Mouse (Mus musculus): ENCODE measurements at regions not wholly inside any gene's neighbourhood (a gene's known extent, or its start where the extent isn't known, plus 50 kb on each side); places are given as distances from the start of the nearest gene placed in this dataset.

DNA sequence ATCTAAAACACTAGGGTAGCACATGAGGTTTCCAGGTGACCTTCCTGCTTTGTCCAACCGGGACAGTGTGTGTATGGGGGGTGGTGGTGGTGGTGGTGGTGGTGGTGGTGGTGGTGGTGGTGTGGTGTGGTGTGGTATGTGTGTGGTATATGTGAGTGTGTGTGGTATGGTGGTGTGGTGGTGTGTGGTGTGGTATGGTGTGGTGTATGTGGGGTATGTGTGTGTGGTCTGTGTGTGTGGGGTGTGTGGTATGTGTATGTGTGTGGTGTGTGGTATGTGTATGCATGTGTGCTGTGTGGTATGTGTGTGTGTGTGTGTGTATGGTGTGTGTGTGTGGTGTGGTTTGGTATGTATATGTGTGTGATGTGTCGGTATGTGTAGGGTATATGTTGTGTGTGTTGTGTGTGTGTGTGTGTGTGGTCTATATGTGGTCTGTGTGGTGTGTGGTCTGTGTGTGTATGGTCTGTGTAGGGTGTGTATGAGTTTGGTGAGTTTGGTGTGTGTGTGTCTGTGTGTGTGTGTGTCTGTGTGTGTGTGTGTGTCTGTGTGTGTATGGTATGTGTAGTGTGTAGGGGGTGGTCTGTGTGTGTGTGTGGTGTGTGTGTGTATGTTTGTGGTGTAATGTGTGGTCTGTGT is 556.7 kb downstream of the Bnc2 start:
- H3K4me1 ChIP-seq (replicated peaks; ENCODE audit: control insufficient read depth, insufficient read depth, low read length): no peaks in the 10 kb centered on the region
- no peak overlapping the region for H3K4me2 ChIP-seq
- H3K27me3 ChIP-seq (replicated peaks; ENCODE audit: control insufficient read depth, insufficient read depth, low read length): no peaks in the 10 kb centered on the region
- no peak overlapping the region for H3K4me3 ChIP-seq (ENCODE audit: low read depth, low read length)
- no peak for ATAC-seq (replicated peaks; ENCODE audit: low FRiP score)
- H3K9me3 ChIP-seq (ENCODE audit: control insufficient read depth, low read length): no peaks in the 10 kb centered on the region
- no peak for DNase-seq (ENCODE audit: low spot score)
- no peaks in the 10 kb centered on the region for H3K36me3 ChIP-seq (ENCODE audit: control insufficient read depth, insufficient read depth, low read length)
- no peak overlapping the region for H3K9ac ChIP-seq (ENCODE audit: low read depth, low read length)
- 76% methylated on average over 2 of the region's 2 CpGs for WGBS
- H3K27ac ChIP-seq (ENCODE audit: low read depth, low read length): no peak overlapping the region

DNA sequence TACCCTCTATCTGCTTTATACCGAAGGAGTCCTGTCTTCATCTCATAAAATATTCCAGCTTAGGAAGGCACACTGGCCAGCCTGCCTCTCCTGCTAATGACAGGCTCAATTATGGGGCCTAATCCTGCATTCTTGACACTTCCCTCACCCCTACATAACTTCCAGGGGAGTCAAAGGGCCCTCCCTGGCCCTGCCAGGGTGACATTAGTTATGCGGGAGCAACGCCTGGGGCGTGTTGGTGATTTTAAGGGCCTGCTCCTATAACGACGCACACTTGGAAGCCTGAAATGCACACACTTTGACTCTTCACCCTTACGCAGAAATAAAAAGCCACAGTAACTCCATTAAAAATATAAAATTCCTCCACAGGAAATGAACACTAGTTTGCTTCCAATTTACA is 555.5 kb downstream of the Bnc2 start:
- H3K9me3 ChIP-seq (ENCODE audit: control insufficient read depth, low read length): no peaks in the 10 kb centered on the region
- no peak overlapping the region for H3K4me2 ChIP-seq
- H3K27ac ChIP-seq (ENCODE audit: low read depth, low read length): no peak overlapping the region
- no peak for ATAC-seq (replicated peaks; ENCODE audit: low FRiP score)
- 51% methylated on average over 7 of the region's 7 CpGs for WGBS
- H3K9ac ChIP-seq (ENCODE audit: low read depth, low read length): no peak overlapping the region
- DNase-seq (ENCODE audit: low spot score): no peak
- H3K4me3 ChIP-seq (ENCODE audit: low read depth, low read length): no peak overlapping the region
- no peaks in the 10 kb centered on the region for H3K36me3 ChIP-seq (ENCODE audit: control insufficient read depth, insufficient read depth, low read length)
- no peaks in the 10 kb centered on the region for H3K4me1 ChIP-seq (replicated peaks; ENCODE audit: control insufficient read depth, insufficient read depth, low read length)
- no peaks in the 10 kb centered on the region for H3K27me3 ChIP-seq (replicated peaks; ENCODE audit: control insufficient read depth, insufficient read depth, low read length)

DNA sequence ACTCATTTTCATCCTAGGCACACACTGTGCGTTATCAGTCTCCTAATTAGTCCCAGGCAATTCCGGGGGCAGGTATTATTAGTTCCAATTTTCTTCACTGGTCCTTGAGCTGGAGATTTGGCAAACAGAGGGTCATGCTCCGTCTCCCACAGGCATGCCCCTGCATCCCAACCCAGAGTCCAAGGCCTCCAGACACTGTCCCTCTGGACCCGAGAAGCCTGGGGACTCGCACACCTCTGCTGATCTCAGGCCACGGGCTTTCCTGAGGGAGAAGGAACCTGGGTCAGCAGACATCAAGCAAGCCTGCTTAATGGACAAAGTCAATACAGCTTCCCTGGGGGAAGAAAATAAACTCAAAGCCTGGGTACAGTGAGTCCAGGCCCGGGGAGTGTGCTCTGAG is 554.7 kb downstream of the Bnc2 start:
- H3K4me1 ChIP-seq (replicated peaks; ENCODE audit: control insufficient read depth, insufficient read depth, low read length): no peaks in the 10 kb centered on the region
- no peak overlapping the region for H3K4me2 ChIP-seq
- H3K27me3 ChIP-seq (replicated peaks; ENCODE audit: control insufficient read depth, insufficient read depth, low read length): no peaks in the 10 kb centered on the region
- H3K9me3 ChIP-seq (ENCODE audit: control insufficient read depth, low read length): no peaks in the 10 kb centered on the region
- WGBS: 67% methylated on average over 7 of the region's 7 CpGs
- H3K4me3 ChIP-seq (ENCODE audit: low read depth, low read length): no peak overlapping the region
- DNase-seq (ENCODE audit: low spot score) (no peak), ATAC-seq (replicated peaks; ENCODE audit: low FRiP score) (no peak)
- H3K9ac ChIP-seq (ENCODE audit: low read depth, low read length): no peak overlapping the region
- no peaks in the 10 kb centered on the region for H3K36me3 ChIP-seq (ENCODE audit: control insufficient read depth, insufficient read depth, low read length)
- no peak overlapping the region for H3K27ac ChIP-seq (ENCODE audit: low read depth, low read length)

DNA sequence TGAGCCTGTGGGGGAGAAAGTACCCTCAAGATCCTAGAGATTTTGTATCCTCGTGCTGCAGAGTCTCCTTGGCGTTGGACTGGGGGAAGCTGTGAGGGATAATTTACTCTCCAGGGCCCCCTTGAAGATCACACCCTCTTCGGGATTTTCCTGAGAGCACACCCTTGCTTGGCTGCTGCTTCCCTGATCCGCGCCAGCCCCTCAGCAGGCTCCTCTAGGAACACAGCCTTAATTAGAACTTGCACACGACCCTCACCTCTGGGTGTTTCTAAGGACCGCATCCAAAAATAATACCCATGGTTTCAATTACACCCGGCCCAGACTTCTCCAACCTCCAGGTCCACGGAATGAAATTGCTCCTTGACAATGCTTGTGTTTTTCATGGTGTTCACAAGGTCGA is 553.6 kb downstream of the Bnc2 start:
- H3K27me3 ChIP-seq (replicated peaks; ENCODE audit: control insufficient read depth, insufficient read depth, low read length): no peaks in the 10 kb centered on the region
- H3K4me2 ChIP-seq: no peak overlapping the region
- H3K4me1 ChIP-seq (replicated peaks; ENCODE audit: control insufficient read depth, insufficient read depth, low read length): no peaks in the 10 kb centered on the region
- no peak overlapping the region for H3K27ac ChIP-seq (ENCODE audit: low read depth, low read length)
- H3K9ac ChIP-seq (ENCODE audit: low read depth, low read length): no peak overlapping the region
- no peak for DNase-seq (ENCODE audit: low spot score)
- H3K36me3 ChIP-seq (ENCODE audit: control insufficient read depth, insufficient read depth, low read length): no peaks in the 10 kb centered on the region
- H3K9me3 ChIP-seq (ENCODE audit: control insufficient read depth, low read length): no peaks in the 10 kb centered on the region
- no peak for ATAC-seq (replicated peaks; ENCODE audit: low FRiP score)
- H3K4me3 ChIP-seq (ENCODE audit: low read depth, low read length): no peak overlapping the region
- WGBS: 66% methylated on average over 10 of the region's 10 CpGs

DNA sequence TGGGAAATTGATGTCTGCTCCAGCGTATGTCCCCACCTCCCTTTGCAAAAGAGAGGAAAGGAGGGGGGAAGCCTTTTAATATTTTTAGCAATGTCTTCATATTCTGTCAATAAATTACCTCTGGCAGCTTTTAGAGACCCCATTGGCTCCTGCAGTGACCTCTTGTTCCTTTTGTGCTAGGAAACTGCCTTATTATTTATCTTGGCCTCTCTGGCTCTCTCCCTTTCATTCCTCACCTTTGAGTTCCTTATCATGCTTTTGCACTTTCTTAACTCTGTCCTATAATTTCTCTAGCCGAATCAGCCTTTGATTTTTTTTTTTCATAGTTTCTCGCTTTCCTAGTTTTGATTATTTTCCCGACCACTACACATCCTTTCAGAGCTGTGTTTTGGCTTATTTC is 548.7 kb downstream of the Bnc2 start:
- Histone ChIP-seq H3K9ac (ENCODE audit: low read depth, low read length) (no peak overlapping the region), H3K4me2 (no peak overlapping the region), H3K9me3 (ENCODE audit: control insufficient read depth, low read length) (no peaks in the 10 kb centered on the region), H3K36me3 (ENCODE audit: control insufficient read depth, insufficient read depth, low read length) (no peaks in the 10 kb centered on the region), H3K4me1 (replicated peaks; ENCODE audit: control insufficient read depth, insufficient read depth, low read length) (no peaks in the 10 kb centered on the region), H3K27ac (ENCODE audit: low read depth, low read length) (no peak overlapping the region), H3K4me3 (ENCODE audit: low read depth, low read length) (no peak overlapping the region), H3K27me3 (replicated peaks; ENCODE audit: control insufficient read depth, insufficient read depth, low read length) (no peaks in the 10 kb centered on the region)
- ATAC-seq (replicated peaks; ENCODE audit: low FRiP score): no peak
- 69% methylated on average over 4 of the region's 4 CpGs for WGBS
- no peak for DNase-seq (ENCODE audit: low spot score)

DNA sequence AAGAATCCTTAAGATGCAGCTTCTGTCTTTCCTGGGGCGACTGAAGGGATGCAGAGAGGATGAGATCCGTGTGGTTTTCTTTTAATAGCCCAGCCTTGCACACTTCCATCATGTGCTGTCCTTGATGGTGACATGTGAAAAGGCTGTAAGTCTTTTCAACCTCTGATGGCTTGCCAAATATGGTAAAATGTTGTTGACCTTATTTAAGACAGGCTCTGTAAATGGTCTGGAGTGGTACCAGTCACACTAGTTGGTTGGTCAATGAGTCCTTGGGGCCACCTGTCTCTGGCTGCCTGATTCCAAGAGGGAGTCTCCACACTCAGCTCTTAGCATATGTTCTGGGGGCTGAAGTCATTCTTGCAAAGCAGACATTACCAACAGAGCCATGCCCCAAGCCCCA is 547.7 kb downstream of the Bnc2 start:
- H3K27ac ChIP-seq (ENCODE audit: low read depth, low read length): no peak overlapping the region
- no peaks in the 10 kb centered on the region for H3K4me1 ChIP-seq (replicated peaks; ENCODE audit: control insufficient read depth, insufficient read depth, low read length)
- 59% methylated on average over 2 of the region's 2 CpGs for WGBS
- H3K9ac ChIP-seq (ENCODE audit: low read depth, low read length): no peak overlapping the region
- DNase-seq (ENCODE audit: low spot score) (no peak), ATAC-seq (replicated peaks; ENCODE audit: low FRiP score) (no peak)
- H3K4me3 ChIP-seq (ENCODE audit: low read depth, low read length): no peak overlapping the region
- no peak overlapping the region for H3K4me2 ChIP-seq
- no peaks in the 10 kb centered on the region for H3K9me3 ChIP-seq (ENCODE audit: control insufficient read depth, low read length)
- H3K27me3 ChIP-seq (replicated peaks; ENCODE audit: control insufficient read depth, insufficient read depth, low read length): no peaks in the 10 kb centered on the region
- H3K36me3 ChIP-seq (ENCODE audit: control insufficient read depth, insufficient read depth, low read length): no peaks in the 10 kb centered on the region

DNA sequence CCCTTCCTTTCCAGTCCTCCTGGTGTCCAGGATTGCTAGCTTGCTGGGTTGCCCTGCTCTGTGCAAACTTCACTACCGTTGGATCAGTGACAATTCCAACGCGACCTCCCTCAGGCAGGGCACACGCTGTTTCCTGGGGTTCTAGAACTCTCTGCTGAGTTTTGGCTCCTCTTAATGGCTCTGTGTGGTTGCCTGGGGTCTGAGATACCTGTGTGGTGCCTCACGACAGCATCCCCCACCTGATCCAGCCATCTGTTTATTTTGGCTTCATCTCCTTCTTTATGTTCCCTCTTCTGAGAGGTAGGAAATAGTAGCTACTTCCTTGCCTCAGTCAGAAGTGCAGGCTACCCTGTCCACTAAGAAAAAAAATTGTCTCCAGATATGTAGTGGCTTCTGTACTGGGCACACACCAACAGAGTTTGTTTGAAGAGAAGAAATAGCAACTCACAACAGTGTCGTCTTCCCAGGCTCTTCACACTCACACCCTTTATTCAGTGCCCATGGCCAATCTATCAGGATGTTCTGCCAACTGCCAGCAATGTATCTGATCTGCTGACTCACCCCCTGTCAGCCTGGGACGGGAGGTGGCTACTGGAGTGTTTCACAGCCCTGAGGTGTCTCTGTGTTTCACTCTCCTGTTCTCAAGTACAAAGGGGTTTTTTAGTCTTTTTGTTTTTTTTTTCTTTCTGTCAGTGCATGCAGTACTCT is 544.1 kb downstream of the Bnc2 start:
- Histone ChIP-seq H3K9me3 (ENCODE audit: control insufficient read depth, low read length) (no peaks in the 10 kb centered on the region), H3K36me3 (ENCODE audit: control insufficient read depth, insufficient read depth, low read length) (no peaks in the 10 kb centered on the region), H3K27ac (ENCODE audit: low read depth, low read length) (no peak overlapping the region), H3K4me3 (ENCODE audit: low read depth, low read length) (no peak overlapping the region), H3K4me2 (no peak overlapping the region), H3K27me3 (replicated peaks; ENCODE audit: control insufficient read depth, insufficient read depth, low read length) (no peaks in the 10 kb centered on the region), H3K9ac (ENCODE audit: low read depth, low read length) (no peak overlapping the region), H3K4me1 (replicated peaks; ENCODE audit: control insufficient read depth, insufficient read depth, low read length) (no peaks in the 10 kb centered on the region)
- ATAC-seq (replicated peaks; ENCODE audit: low FRiP score) (no peak), DNase-seq (ENCODE audit: low spot score) (no peak)
- 61% methylated on average over 7 of the region's 7 CpGs for WGBS

DNA sequence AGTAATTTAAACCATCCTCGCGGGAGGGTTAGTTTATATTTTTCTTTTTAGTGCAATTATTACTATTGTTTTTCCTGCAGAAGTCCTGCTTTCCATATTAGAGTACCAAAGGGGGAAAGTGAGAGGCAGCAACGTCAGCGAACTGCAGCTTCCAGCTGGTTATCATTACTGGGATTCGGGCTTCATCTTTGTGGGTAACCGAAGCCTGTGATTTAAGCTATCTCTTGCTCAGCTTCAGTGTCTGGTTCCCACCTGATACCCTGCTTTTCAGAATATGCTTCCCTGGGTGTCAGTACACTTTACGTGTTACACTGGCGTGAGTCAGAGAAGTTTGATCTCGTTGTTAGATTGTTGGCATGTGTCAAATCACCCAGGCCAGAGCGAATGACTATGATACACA is 539.3 kb downstream of the Bnc2 start:
- Histone ChIP-seq H3K4me3 (ENCODE audit: low read depth, low read length) (no peak overlapping the region), H3K9me3 (ENCODE audit: control insufficient read depth, low read length) (no peaks in the 10 kb centered on the region), H3K27ac (ENCODE audit: low read depth, low read length) (no peak overlapping the region), H3K36me3 (ENCODE audit: control insufficient read depth, insufficient read depth, low read length) (no peaks in the 10 kb centered on the region), H3K4me1 (replicated peaks; ENCODE audit: control insufficient read depth, insufficient read depth, low read length) (no peaks in the 10 kb centered on the region), H3K9ac (ENCODE audit: low read depth, low read length) (no peak overlapping the region), H3K27me3 (replicated peaks; ENCODE audit: control insufficient read depth, insufficient read depth, low read length) (no peaks in the 10 kb centered on the region), H3K4me2 (no peak overlapping the region)
- no peak for DNase-seq (ENCODE audit: low spot score)
- 78% methylated on average over 10 of the region's 10 CpGs for WGBS
- ATAC-seq (replicated peaks; ENCODE audit: low FRiP score): no peak

DNA sequence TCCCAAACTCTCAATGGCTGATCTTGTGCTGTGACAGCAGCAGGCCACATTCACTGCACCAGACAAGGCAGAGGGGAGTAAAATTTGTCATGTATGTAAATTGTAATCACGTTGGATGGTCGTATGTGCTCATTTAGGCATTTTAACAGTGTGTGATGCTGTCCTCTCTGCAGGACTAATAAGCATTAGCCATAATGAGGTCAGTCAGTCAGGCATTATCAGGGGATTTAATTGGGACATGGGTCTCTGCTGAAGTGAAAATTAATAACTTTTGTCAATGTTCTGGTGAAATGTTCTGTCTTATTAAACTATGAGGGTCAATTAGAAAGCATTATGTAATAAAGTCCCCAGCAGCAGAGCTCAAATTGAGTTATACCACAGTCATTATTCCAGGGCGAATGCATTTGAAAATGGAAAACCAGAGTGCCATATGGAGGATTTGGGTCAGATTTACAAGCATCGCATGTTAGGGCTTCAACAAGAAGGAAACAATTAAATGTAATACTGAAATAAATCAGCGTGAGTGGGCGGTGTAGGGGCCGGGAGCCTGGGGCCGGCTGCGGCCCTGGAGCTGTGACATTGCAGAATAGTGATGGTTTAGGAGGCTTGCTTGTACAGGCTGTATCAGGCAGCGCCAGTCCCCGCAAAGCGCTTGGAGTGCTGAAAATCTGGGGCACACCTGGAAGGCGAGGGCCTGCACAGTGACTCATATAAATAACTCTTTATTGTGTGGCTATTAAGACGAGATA is 537.7 kb downstream of the Bnc2 start:
- ATAC-seq (replicated peaks; ENCODE audit: low FRiP score): no peak
- Histone ChIP-seq H3K27me3 (replicated peaks; ENCODE audit: control insufficient read depth, insufficient read depth, low read length) (no peaks in the 10 kb centered on the region), H3K4me3 (ENCODE audit: low read depth, low read length) (no peak overlapping the region), H3K4me2 (no peak overlapping the region), H3K36me3 (ENCODE audit: control insufficient read depth, insufficient read depth, low read length) (no peaks in the 10 kb centered on the region), H3K4me1 (replicated peaks; ENCODE audit: control insufficient read depth, insufficient read depth, low read length) (no peaks in the 10 kb centered on the region), H3K9ac (ENCODE audit: low read depth, low read length) (no peak overlapping the region), H3K9me3 (ENCODE audit: control insufficient read depth, low read length) (no peaks in the 10 kb centered on the region), H3K27ac (ENCODE audit: low read depth, low read length) (no peak overlapping the region)
- 73% methylated on average over 14 of the region's 14 CpGs for WGBS
- DNase-seq (ENCODE audit: low spot score): no peak

Measured in liver, embryonic 11.5 days (tissue).